Mouse (Mus musculus): ENCODE measurements at regions not wholly inside any gene's neighbourhood (a gene's known extent, or its start where the extent isn't known, plus 50 kb on each side); places are given as distances from the start of the nearest gene placed in this dataset.

DNA sequence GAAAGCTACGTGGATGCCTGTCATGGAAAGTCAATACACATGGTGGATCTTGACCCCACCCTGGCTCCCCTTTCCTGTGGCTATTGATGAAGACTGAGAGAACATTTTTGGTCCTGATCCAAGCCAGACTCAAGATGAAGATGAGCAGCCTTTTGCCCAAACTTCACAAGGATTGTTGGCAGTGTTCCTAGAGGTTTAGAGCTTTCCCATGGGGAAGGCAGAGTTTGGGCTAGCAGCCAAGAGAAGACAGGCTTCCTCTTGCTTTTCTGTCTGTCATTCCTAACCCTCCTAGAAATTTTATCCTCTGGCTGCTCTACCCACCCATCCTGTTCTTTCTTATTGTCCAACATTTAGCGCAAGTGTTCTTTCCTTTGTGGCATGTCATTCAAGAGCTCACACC, 83.6 kb upstream of the Camk1g start:
- no peak overlapping the region for H3K27ac ChIP-seq (ENCODE audit: control insufficient read depth, insufficient read depth, low read depth, low read length, poor library complexity)
- 84% methylated on average over 2 of the region's 2 CpGs for WGBS
- no peaks in the 10 kb centered on the region for H3K4me1 ChIP-seq (ENCODE audit: control insufficient read depth, insufficient read depth, low read length)
- H3K4me3 ChIP-seq (replicated peaks; ENCODE audit: control insufficient read depth, low read depth, low read length): no peak overlapping the region
- TF ChIP-seq POLR2A (IDR thresholded peaks at IDR 0.05; ENCODE audit: borderline replicate concordance, control insufficient read depth, low read depth, low read length) (no peak), CTCF (IDR thresholded peaks at IDR 0.05; ENCODE audit: control insufficient read depth, insufficient read depth, low read length) (no peak)

DNA sequence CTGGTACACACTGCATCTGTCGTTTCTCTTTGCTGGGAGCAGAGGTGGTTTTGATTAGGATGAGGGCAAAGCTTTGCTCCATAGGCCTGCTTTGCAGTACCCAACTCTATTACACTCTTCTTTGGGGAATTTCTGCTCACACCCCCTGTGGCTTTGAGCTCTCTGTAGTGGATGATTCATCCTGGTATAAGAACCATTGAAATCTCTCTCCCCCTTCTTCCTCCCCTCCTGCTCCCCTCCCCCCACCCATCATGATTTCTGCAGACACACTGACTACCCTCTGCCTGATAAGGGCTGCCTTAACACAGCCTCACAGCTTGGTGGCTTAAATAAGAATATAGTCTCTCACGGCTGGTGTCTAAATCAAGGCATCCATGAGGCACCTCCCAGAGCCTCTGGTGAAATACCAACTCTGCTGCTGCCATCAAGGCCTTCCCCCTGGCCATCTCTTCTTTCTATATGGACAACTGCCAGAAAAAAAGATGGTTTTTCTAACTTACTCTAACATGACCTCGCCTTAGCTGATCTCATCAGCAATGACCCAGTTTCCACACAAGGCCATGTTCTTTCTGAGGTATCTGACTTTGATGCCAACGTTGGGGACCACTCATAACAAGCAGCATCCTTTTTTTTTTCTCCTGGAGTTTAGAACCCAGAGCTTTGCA, 81.5 kb upstream of the Camk1g start:
- no peak for TF ChIP-seq POLR2A (IDR thresholded peaks at IDR 0.05; ENCODE audit: borderline replicate concordance, control insufficient read depth, low read depth, low read length)
- TF ChIP-seq CTCF (IDR thresholded peaks at IDR 0.05; ENCODE audit: control insufficient read depth, insufficient read depth, low read length): no peak
- H3K4me3 ChIP-seq (replicated peaks; ENCODE audit: control insufficient read depth, low read depth, low read length): no peak overlapping the region
- H3K4me1 ChIP-seq (ENCODE audit: control insufficient read depth, insufficient read depth, low read length): no peaks in the 10 kb centered on the region
- H3K27ac ChIP-seq (ENCODE audit: control insufficient read depth, insufficient read depth, low read depth, low read length, poor library complexity): no peak overlapping the region
- WGBS: 49% methylated on average over 4 of the region's 4 CpGs

DNA sequence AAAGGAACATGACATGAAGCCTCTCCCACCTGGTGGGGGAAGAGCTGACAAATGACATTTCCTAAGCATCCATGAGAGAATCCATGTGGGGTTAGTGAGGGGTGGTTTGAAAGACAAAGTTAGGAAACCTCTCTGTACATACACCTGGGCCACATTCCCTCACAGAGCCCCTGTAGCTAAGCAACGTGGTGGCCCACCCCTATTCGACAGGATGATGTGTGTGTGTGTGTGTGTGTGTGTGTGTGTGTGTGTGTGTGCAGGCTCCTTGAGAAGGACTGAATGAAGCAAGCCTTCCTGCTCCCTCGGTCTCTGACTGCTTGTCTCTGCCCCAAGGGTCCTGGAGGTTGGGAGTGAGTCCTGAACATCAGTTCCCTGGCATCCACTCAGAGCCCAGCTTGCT, 80.7 kb upstream of the Camk1g start:
- TF ChIP-seq CTCF (IDR thresholded peaks at IDR 0.05; ENCODE audit: control insufficient read depth, insufficient read depth, low read length) (no peak), POLR2A (IDR thresholded peaks at IDR 0.05; ENCODE audit: borderline replicate concordance, control insufficient read depth, low read depth, low read length) (no peak)
- 30% methylated on average over 3 of the region's 3 CpGs for WGBS
- no peak overlapping the region for H3K4me3 ChIP-seq (replicated peaks; ENCODE audit: control insufficient read depth, low read depth, low read length)
- no peaks in the 10 kb centered on the region for H3K4me1 ChIP-seq (ENCODE audit: control insufficient read depth, insufficient read depth, low read length)
- no peak overlapping the region for H3K27ac ChIP-seq (ENCODE audit: control insufficient read depth, insufficient read depth, low read depth, low read length, poor library complexity)

DNA sequence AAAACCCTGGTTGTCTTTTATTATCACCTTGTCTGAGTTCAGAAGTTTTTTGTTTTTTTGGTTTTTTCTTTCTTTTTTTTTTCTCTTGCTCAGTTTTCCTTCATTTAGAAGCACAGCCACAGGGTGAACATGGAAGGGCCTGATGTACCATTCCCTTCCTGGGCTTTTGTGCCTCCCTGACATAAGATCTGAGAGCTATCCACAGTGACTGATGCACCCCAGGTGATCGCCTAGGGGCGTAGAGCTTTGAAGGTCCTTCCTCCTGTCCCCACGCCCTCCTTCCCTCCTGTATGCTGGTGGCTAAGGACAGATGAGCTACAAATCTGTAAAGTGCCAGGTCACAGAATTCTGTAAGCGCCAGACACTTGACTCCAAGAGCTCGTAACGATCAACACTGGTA, 80.1 kb upstream of the Camk1g start:
- Histone ChIP-seq H3K27ac (ENCODE audit: control insufficient read depth, insufficient read depth, low read depth, low read length, poor library complexity) (no peak overlapping the region), H3K4me3 (replicated peaks; ENCODE audit: control insufficient read depth, low read depth, low read length) (no peak overlapping the region), H3K4me1 (ENCODE audit: control insufficient read depth, insufficient read depth, low read length) (no peaks in the 10 kb centered on the region)
- TF ChIP-seq POLR2A (IDR thresholded peaks at IDR 0.05; ENCODE audit: borderline replicate concordance, control insufficient read depth, low read depth, low read length) (no peak), CTCF (IDR thresholded peaks at IDR 0.05; ENCODE audit: control insufficient read depth, insufficient read depth, low read length) (no peak)
- WGBS: 78% methylated on average over 6 of the region's 6 CpGs

DNA sequence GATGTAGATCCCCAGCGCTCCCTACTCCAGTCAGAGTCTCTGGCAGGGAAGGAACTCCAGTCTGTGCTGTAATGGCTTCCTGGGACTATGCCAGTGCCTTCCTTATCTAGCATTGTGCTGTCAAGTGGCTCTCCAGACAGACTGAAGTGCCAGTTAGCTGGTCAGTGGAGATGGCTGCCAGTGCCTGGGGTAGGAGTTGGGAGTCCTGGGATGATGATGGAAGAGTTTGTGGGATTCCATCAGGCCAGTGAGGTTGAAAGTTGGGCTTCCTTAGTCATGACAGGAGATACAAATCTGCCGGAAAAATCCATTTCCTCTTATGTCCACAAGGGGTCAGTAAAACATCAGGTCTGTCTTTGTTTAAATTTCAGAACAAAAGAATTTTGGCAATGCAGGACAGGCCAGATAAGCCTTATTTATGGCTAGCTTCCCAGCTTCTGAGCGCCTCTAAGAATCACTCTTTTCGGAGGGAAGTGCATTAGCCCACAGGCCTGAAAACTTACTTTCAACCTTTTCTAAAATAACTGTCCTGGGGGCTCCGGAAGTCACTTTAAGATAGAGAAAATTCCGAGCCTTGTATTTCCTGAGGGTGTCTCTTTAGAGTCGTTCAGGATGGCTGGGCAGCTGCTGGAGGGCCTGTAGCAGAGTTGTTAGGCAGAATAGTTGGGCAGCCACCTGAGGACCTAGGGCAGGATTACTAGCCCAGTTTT, 79.5 kb upstream of the Camk1g start:
- WGBS: 16% methylated on average over 7 of the region's 7 CpGs

DNA sequence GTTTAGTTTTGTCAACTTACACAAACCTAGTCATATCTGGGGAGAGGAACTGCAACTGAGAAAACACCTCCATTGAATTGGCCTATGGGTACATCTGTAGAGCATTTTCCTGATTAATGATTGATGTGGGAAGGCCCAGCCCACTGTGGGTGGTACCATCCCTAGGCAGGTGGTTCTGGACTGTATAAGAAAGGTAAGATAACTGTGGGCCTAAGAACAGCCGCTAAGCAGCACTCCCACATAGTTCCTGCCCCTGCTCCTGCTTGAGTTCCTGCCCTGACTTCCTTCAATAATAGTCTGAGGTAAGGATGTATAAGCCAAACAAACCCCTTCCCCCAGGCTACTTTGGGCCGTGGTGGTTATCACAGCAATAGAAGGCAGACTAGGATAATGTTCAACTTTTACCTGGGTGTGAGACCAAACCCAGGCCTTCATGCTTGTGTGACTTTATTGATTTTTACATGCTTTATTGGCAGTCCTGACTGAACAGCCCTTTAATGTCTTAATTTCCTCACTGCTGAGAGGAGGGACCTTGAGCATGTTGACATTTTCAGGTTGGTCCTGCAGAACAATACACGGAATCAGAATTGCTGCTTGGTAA, 78.8 kb upstream of the Camk1g start:
- TF ChIP-seq POLR2A (IDR thresholded peaks at IDR 0.05; ENCODE audit: borderline replicate concordance, control insufficient read depth, low read depth, low read length) (no peak), CTCF (IDR thresholded peaks at IDR 0.05; ENCODE audit: control insufficient read depth, insufficient read depth, low read length) (no peak)
- 79% methylated on average over 3 of the region's 3 CpGs for WGBS
- H3K4me3 ChIP-seq (replicated peaks; ENCODE audit: control insufficient read depth, low read depth, low read length): no peak overlapping the region
- no peaks in the 10 kb centered on the region for H3K4me1 ChIP-seq (ENCODE audit: control insufficient read depth, insufficient read depth, low read length)
- no peak overlapping the region for H3K27ac ChIP-seq (ENCODE audit: control insufficient read depth, insufficient read depth, low read depth, low read length, poor library complexity)

More for the DNA sequence above, 79.5 kb upstream of the Camk1g start:
- Histone ChIP-seq H3K4me1 (ENCODE audit: control insufficient read depth, insufficient read depth, low read length) (no peaks in the 10 kb centered on the region), H3K27ac (ENCODE audit: control insufficient read depth, insufficient read depth, low read depth, low read length, poor library complexity) (no peak overlapping the region), H3K4me3 (replicated peaks; ENCODE audit: control insufficient read depth, low read depth, low read length) (no peak overlapping the region)
- TF ChIP-seq CTCF (IDR thresholded peaks at IDR 0.05; ENCODE audit: control insufficient read depth, insufficient read depth, low read length) (no peak), POLR2A (IDR thresholded peaks at IDR 0.05; ENCODE audit: borderline replicate concordance, control insufficient read depth, low read depth, low read length) (no peak)

DNA sequence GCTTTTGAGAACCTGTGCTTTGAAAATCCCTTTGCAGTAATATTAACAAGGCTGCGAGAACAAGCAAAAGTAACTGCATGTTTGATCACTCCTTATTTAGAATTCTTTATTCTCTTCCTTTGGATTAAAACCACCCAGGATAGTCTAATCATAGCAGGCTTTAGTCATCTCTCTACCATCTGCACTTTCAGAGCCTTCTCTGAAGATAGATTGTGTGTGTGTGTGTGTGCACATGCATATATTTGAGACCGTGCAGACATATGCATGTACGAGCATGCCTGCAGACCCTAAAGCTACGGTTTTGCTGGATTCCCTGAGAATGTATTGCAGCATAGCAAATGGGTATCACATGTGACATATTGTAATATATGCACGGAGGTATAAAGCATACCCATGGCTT, 77.5 kb upstream of the Camk1g start:
- H3K27ac ChIP-seq (ENCODE audit: control insufficient read depth, insufficient read depth, low read depth, low read length, poor library complexity): no peak overlapping the region
- 86% methylated on average over 5 of the region's 5 CpGs for WGBS
- H3K4me3 ChIP-seq (replicated peaks; ENCODE audit: control insufficient read depth, low read depth, low read length): no peak overlapping the region
- TF ChIP-seq CTCF (IDR thresholded peaks at IDR 0.05; ENCODE audit: control insufficient read depth, insufficient read depth, low read length) (no peak), POLR2A (IDR thresholded peaks at IDR 0.05; ENCODE audit: borderline replicate concordance, control insufficient read depth, low read depth, low read length) (no peak)
- H3K4me1 ChIP-seq (ENCODE audit: control insufficient read depth, insufficient read depth, low read length): no peaks in the 10 kb centered on the region

DNA sequence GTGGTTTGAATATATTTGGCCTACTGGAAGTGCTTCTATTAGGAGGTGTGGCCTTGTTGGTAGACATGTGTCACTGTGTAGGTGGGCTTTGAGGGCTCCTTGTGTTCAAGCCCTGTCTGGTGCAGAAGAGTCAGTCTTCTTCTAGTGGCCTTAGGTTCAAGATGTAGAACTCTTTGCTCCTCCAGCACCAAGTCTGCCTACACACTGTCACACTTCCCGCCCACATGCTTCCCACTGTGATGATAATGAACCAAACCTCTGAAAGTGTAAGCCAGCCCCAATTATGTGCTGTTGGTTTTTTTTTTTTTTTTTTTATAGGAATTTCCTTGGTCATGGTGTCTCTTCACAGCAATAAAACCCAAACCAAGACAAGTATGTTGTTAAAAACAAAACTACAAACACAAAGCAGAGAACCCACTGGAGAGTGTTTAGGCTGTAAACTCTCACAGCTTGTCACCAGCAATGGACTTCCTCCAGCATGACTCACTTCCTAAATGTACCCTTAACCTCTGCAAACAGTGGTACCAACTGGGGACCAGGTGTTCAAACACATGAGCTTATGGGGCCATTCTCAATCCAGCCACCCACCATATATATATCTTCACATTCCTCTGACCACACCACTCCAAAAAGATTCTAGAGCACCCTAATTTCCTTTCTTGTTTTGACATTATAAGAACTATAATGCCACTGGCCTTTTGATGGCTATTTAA, 74.0 kb upstream of the Camk1g start:
- Histone ChIP-seq H3K4me1 (ENCODE audit: control insufficient read depth, insufficient read depth, low read length) (no peaks in the 10 kb centered on the region), H3K4me3 (replicated peaks; ENCODE audit: control insufficient read depth, low read depth, low read length) (no peak overlapping the region), H3K27ac (ENCODE audit: control insufficient read depth, insufficient read depth, low read depth, low read length, poor library complexity) (no peak overlapping the region)
- no peak for TF ChIP-seq CTCF (IDR thresholded peaks at IDR 0.05; ENCODE audit: control insufficient read depth, insufficient read depth, low read length)
- TF ChIP-seq POLR2A (IDR thresholded peaks at IDR 0.05; ENCODE audit: borderline replicate concordance, control insufficient read depth, low read depth, low read length): no peak
- WGBS: 71% methylated on average over 1 of the region's 1 CpGs
